ENCODE assay signal across 8 mouse cellular contexts in genomic region chrX:161717764-161718382, GRCm38 (mm10). TPM values are rescaled to one million over a fixed set of nuclear protein-coding genes. Genes with fewer than 3 reads are reported as not detected.
A peak's percentile ranks its signal among the peaks of the same experiment; 100 is the strongest.
DNase-seq lines count a peak whose midpoint lies in the region; ATAC-seq and TF ChIP-seq lines count a peak whose summit lies in the region.

No protein-coding gene starts in this region.

- no peaks in the 10 kb centered on the region for H3K4me1 ChIP-seq in kidney, adult 2 months (ENCODE audit: control insufficient read depth, insufficient read depth, low read length)
- H3K4me1 ChIP-seq in cortical plate, adult 2 months (ENCODE audit: control insufficient read depth, insufficient read depth, low read length) = no peaks in the 10 kb centered on the region
- no peaks in the 10 kb centered on the region for H3K4me1 ChIP-seq in liver, embryonic 15.5 days (replicated peaks)

- H3K4me2 ChIP-seq in liver, embryonic 15.5 days = peak overlapping the region; percentile 59

- TF ChIP-seq CTCF in kidney, adult 2 months (conservative IDR thresholded peaks at IDR 0.05; ENCODE audit: insufficient read depth, insufficient read length, low read depth, low read length) = no peak
- no peak for TF ChIP-seq CTCF in cortical plate, adult 2 months (IDR thresholded peaks at IDR 0.05; ENCODE audit: extremely low read depth, insufficient read depth, low read length)

- H3K4me3 ChIP-seq in kidney, adult 2 months (ENCODE audit: insufficient read depth, low read depth, low read length) = peak overlapping the region; percentile 91
- peak overlapping the region; percentile 97 for H3K4me3 ChIP-seq in cortical plate, adult 2 months (ENCODE audit: insufficient read depth, low read length)
- H3K4me3 ChIP-seq in liver, embryonic 15.5 days (replicated peaks) = peak overlapping the region; percentile 42

- no peak for TF ChIP-seq POLR2A in kidney, adult 2 months (IDR thresholded peaks at IDR 0.05; ENCODE audit: low read depth, low read length)
- no peak for TF ChIP-seq POLR2A in cortical plate, adult 2 months (IDR thresholded peaks at IDR 0.05; ENCODE audit: extremely low read depth, insufficient read depth, low read length)

- H3K27ac ChIP-seq in kidney, adult 2 months (ENCODE audit: insufficient read depth, low read depth, low read length) = no peak overlapping the region
- peak overlapping the region; percentile 65 for H3K27ac ChIP-seq in cortical plate, adult 2 months (ENCODE audit: insufficient read depth, low read length)
- no peak overlapping the region for H3K27ac ChIP-seq in liver, embryonic 15.5 days (replicated peaks)

- no peak for ATAC-seq in liver, embryonic 15.5 days (ENCODE audit: insufficient read depth)

- intact Hi-C loops in left cerebral cortex, postnatal 14 days (cut with DNase I) = loop anchor here (5.0 to 10.0 kb wide), 2 partner anchors 69 to 313 kb away; no protein-coding TSS in a partner anchor

- H3K36me3 ChIP-seq in kidney, adult 2 months (ENCODE audit: control insufficient read depth, insufficient read depth, low read length) = no peaks in the 10 kb centered on the region
- H3K36me3 ChIP-seq in liver, embryonic 15.5 days (replicated peaks) = no peaks in the 10 kb centered on the region

- DNase-seq in kidney, adult 2 months = no peak
- DNase-seq in kidney, postnatal 4 days = no peak
- peak; percentile 19 for DNase-seq in gastrocnemius, postnatal 25 days
- no peak for DNase-seq in urinary bladder, postnatal 10 days (ENCODE audit: low spot score)
- DNase-seq in left cerebral cortex, postnatal 14 days (ENCODE audit: low spot score in 2 of 2) = no peak
- DNase-seq in adipocyte (ENCODE audit: low spot score) = no peak

- H3K27me3 ChIP-seq in kidney, adult 2 months (replicated peaks; ENCODE audit: control insufficient read depth, insufficient read depth, low read length) = no peaks in the 10 kb centered on the region
- H3K27me3 ChIP-seq in liver, embryonic 15.5 days = peaks cover 48% of the 10 kb centered on the region

- 5% methylated on average over 26 of the region's 26 CpGs for WGBS in kidney, adult 2 months
- WGBS in liver, embryonic 15.5 days (ENCODE audit: insufficient replicate concordance) = 15% methylated on average over 26 of the region's 26 CpGs

- H3K9me3 ChIP-seq in liver, embryonic 15.5 days (replicated peaks) = no peaks in the 10 kb centered on the region

- H3K9ac ChIP-seq in liver, embryonic 15.5 days = no peak overlapping the region

RNA-seq across cellular contexts. Expression of gene Rai2, which starts 1.0 kb away (rescaled TPM):
- polyA plus RNA-seq in kidney, adult 2 months (2012; rRNA removed) = 7.4 and 9.2 TPM in 2 replicates
- polyA plus RNA-seq in cortical plate, adult 2 months (2012; rRNA removed) = 10.5 and 10.6 TPM in 2 replicates
- 10 to 100 TPM; 21.1 to 21.4 TPM for total RNA-seq in gastrocnemius, postnatal 25 days (2021)
- polyA plus RNA-seq in liver, embryonic 15.5 days (2015; fragmentation: Nextera tagmentation; extraction: Ambion mirVana) = 0.51 and 0.58 TPM in 2 replicates
- total RNA-seq in left cerebral cortex, postnatal 14 days (2021) = 10 to 100 TPM; 10.7 to 12.2 TPM

Comparison
In these comparisons a context has a peak if more than half of its experiments do, and no peak if none do; other contexts are left out.
1. H3K4me3 ChIP-seq: peak in every context shown above with its lines; median percentile 97 in cortical plate, adult 2 months; 91 in kidney, adult 2 months; 42 in liver, embryonic 15.5 days.